Mouse (Mus musculus) forebrain, embryonic 12.5 days (tissue): ENCODE data around the gene Abhd14b. TPM values are rescaled to one million over a fixed set of nuclear protein-coding genes. Genes with fewer than 3 reads are reported as not detected.

Experiments
- ATAC-seq: fragments of 200-750 bp; cut with Nextera tagmentation; 2 replicates; pipeline ENCODE4 v1.8.0; 2017; ENCODE audit warnings: moderate TSS enrichment; ENCODE audit not compliant: low FRiP score
- H3K27ac ChIP-seq: fragments of 300-500 bp; sonication (generic); 2 replicates; pipeline ENCODE4 v1.5.1; 2016; ENCODE audit warnings: mild to moderate bottlenecking
- H3K27me3 ChIP-seq: fragments of 300-500 bp; sonication (generic); 2 replicates; pipeline ENCODE4 v1.6.1; 2016; ENCODE audit warnings: mild to moderate bottlenecking
- H3K36me3 ChIP-seq: fragments of 300-500 bp; sonication (generic); replicated peaks from 2 replicates; pipeline ENCODE4 v1.6.1; 2016; ENCODE audit warnings: mild to moderate bottlenecking
- H3K4me1 ChIP-seq: fragments of 300-500 bp; sonication (generic); 2 replicates; pipeline ENCODE4 v1.6.1; 2016
- H3K4me2 ChIP-seq: fragments of 300-500 bp; sonication (generic); 2 replicates; pipeline ENCODE4 v1.6.1; 2016; ENCODE audit warnings: mild to moderate bottlenecking, moderate library complexity
- H3K4me3 ChIP-seq: fragments of 300-500 bp; sonication (generic); replicated peaks from 2 replicates; pipeline ENCODE4 v1.5.1; 2016; ENCODE audit warnings: mild to moderate bottlenecking
- H3K9ac ChIP-seq: fragments of 300-500 bp; sonication (generic); 2 replicates; pipeline ENCODE4 v1.6.1; 2016; ENCODE audit warnings: mild to moderate bottlenecking
- H3K9me3 ChIP-seq: fragments of 300-500 bp; sonication (generic); 2 replicates; pipeline ENCODE4 v1.6.1; 2016
- WGBS: fragments of 180-500 bp; shearing (Covaris S2); methylation state at CpG from one replicate; pipeline ENCODE4 v1.1.7; 2016; 5-methylcytosine and 5-hydroxymethylcytosine counted together
- polyA plus RNA-seq: library from polyadenylated mRNA; unstranded; fragments of >200 nt; fragmentation: Nextera tagmentation; extraction: Ambion mirVana; gene quantifications from 2 replicates; pipeline ENCODE4 v1.2.1, GENCODE M21; 2016

Gene Abhd14b
- polyA plus RNA-seq, 1 experiment from 2014 or later, result 4.4 TPM

DNA sequence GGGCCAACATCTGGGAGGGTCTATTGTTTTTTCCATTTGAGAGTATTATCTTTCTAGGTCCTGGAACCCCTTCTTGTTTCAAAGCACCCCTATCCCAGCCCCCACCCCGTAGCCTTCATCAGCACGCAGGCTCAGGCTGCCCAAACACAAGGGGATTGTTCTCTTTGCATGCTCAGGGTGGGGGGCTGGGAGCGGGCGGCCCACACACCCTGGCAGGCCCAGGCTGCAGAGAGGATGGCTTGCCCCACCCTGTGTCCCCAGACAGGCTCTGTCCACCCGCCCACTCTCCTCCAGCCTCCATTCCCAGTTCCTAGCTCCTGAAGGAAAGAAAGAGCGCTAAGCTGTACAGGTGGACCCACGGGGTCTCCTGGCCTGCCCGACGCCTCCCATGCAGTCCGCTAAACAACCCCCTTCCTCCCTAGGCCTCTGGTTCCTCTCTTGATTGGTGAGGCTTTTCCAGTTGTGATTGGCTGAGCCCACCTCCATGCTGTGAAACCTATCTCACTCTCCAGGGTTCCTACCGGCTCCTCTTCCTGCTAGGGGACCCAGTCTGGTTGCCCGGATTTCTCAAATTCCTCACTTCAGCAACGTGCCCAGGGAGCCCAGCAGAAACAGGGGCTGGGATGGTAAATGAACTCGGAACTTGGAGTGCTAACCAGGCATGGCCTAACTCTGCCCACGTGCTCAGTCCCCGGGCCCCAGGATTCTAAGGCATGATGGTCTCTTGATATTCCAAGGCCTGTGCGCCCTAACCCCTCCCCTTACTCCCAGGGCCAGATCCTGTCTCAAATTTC lies 7.8 kb downstream of the Abhd14b start:
- Histone ChIP-seq H3K36me3 (peaks cover 27% of the 10 kb centered on the region), H3K27ac (peak overlapping the region; percentile 97), H3K27me3 (no peaks in the 10 kb centered on the region), H3K9ac (peak overlapping the region; percentile 92), H3K9me3 (no peaks in the 10 kb centered on the region), H3K4me1 (peaks cover 84% of the 10 kb centered on the region), H3K4me3 (peak overlapping the region; percentile 78), H3K4me2 (peak overlapping the region; percentile 96)
- WGBS, result 0% methylated on average over 17 of the region's 17 CpGs
- peak; percentile 36; the same call in 1 of the 2 replicates for ATAC-seq

DNA sequence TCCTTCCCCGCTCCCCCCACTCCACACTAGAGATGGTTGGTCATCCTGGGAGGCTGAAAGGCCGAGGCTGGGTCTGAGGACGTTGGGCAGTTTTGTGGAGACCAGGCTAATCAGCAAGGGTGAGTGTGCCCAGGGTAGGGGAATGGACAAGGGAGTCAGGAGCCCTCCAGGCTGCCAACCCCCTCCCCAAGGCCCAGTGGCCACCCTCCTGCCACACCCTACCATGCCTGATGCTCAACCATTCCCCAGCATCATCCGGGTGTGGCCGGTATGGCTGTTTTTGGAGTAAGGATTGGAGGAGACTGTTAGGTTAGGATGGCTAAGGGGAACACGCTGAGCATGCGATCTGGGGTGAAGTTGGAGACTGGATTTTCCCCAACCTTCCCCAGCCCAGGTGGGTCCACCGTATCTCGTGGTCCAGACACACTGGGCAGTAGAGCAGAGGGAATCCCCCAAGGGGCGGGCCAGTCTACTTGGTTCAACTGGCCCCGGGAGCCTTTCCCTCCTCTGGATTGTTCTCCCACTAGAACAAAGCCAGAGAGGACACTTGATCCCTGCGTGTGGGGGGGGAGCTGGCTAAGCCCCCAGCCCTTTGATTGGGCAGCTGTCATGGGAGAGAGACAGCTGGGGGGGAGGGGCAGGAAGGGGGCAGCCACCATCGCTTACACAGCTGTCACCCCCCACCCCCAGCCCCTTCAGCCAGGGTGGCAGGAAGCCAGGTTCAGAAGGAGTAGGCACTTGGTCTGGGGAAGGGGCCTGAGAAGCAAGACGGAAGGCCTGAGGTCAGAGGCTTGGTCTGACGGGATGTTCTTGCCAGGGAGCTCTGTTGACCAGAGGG lies 9.3 kb downstream of the Abhd14b start:
- WGBS, result 23% methylated on average over 15 of the region's 15 CpGs
- no peaks in the 10 kb centered on the region for H3K9me3 ChIP-seq
- no peaks in the 10 kb centered on the region for H3K27me3 ChIP-seq
- H3K27ac ChIP-seq, result peak overlapping the region; percentile 97
- H3K36me3 ChIP-seq, result peaks cover 41% of the 10 kb centered on the region
- peak overlapping the region; percentile 96 for H3K4me2 ChIP-seq
- H3K4me1 ChIP-seq, result peaks cover 78% of the 10 kb centered on the region
- H3K4me3 ChIP-seq, result peak overlapping the region; percentile 78
- H3K9ac ChIP-seq, result peak overlapping the region; percentile 92
- peak; percentile 3; the same call in 1 of the 2 replicates for ATAC-seq

DNA sequence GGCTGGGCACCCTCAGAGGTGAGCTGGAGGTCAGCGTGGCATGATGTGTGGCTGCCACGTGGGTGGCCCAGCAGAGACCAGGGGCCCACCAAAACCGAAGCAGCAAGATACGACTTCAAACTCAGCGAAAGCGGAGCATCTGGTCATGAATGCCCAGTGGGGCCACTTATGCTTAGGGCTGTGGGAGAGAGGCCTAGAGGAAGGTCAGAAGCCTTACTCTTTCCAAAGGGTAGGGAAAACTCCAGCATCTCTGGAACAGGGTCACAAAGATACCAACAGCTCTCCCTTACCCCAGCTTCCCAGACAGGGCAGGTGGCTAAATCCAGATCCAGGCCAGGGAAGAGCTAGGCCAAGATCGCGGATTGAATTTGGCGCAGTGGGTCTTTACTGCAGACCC lies 9.9 kb downstream of the Abhd14b start:
- H3K27ac ChIP-seq, result peak overlapping the region; percentile 97
- 37% methylated on average over 9 of the region's 9 CpGs for WGBS
- H3K4me1 ChIP-seq, result peaks cover 71% of the 10 kb centered on the region
- peak overlapping the region; percentile 78 for H3K4me3 ChIP-seq
- H3K9ac ChIP-seq, result peak overlapping the region; percentile 92
- ATAC-seq, result no peak
- peaks cover 3% of the 10 kb centered on the region; the same call in 1 of the 2 replicates for H3K27me3 ChIP-seq
- peak overlapping the region; percentile 96 for H3K4me2 ChIP-seq
- H3K9me3 ChIP-seq, result no peaks in the 10 kb centered on the region
- peaks cover 47% of the 10 kb centered on the region for H3K36me3 ChIP-seq

DNA sequence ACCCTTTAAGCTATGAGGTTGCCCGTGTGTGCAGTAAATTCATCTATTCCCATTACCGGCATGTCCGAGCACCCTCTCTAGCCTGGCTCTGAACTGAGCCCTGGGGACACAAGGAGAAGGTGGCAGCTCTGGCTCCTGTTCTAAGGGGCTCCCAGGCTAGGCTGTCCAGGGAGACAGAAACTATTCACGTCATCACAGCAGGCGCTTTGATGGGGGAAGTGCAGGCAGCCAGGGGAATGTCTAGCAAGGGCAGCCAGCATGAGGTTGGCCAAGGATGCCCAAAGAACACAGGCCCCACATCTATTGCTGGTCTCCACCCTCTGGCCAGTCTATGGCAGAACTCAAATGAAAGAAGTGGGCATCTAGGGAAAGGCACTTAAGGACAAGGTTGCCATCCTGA lies 10.7 kb downstream of the Abhd14b start:
- H3K4me1 ChIP-seq, result peaks cover 64% of the 10 kb centered on the region
- no peaks in the 10 kb centered on the region for H3K9me3 ChIP-seq
- peak overlapping the region; percentile 97 for H3K27ac ChIP-seq
- no peak for ATAC-seq
- 63% methylated on average over 5 of the region's 5 CpGs for WGBS
- peak overlapping the region; percentile 96 for H3K4me2 ChIP-seq
- peaks cover 5% of the 10 kb centered on the region; the same call in 1 of the 2 replicates for H3K27me3 ChIP-seq
- peak overlapping the region; percentile 92 for H3K9ac ChIP-seq
- H3K4me3 ChIP-seq, result peak overlapping the region; percentile 11; the same call in 1 of the 2 replicates
- peaks cover 54% of the 10 kb centered on the region for H3K36me3 ChIP-seq

DNA sequence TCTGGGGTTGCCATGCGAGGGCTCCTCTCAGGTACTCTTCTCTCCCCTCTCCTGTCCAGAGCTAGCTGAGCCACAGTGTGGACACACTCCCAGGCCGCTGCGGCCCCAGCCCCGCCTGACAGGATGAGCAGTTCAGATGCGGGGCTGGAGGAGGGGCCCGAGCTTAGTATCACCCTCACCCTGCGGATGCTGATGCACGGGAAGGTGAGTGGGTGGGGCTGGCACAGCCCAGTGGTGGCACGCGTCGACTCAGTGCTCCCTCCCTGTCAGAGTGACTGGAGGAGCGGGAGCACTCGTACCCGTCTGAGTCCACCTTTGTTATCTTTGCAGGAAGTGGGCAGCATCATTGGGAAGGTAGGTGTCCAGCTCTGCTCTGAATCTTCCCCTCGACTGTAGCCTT lies 12.7 kb downstream of the Abhd14b start:
- Histone ChIP-seq H3K27ac (no peak overlapping the region), H3K27me3 (peaks cover 14% of the 10 kb centered on the region), H3K4me3 (no peak overlapping the region), H3K4me1 (peaks cover 71% of the 10 kb centered on the region), H3K4me2 (no peak overlapping the region), H3K9me3 (no peaks in the 10 kb centered on the region), H3K9ac (no peak overlapping the region), H3K36me3 (peaks cover 71% of the 10 kb centered on the region)
- 86% methylated on average over 15 of the region's 15 CpGs for whole genome bisulfite sequencing
- no peak for ATAC-seq

DNA sequence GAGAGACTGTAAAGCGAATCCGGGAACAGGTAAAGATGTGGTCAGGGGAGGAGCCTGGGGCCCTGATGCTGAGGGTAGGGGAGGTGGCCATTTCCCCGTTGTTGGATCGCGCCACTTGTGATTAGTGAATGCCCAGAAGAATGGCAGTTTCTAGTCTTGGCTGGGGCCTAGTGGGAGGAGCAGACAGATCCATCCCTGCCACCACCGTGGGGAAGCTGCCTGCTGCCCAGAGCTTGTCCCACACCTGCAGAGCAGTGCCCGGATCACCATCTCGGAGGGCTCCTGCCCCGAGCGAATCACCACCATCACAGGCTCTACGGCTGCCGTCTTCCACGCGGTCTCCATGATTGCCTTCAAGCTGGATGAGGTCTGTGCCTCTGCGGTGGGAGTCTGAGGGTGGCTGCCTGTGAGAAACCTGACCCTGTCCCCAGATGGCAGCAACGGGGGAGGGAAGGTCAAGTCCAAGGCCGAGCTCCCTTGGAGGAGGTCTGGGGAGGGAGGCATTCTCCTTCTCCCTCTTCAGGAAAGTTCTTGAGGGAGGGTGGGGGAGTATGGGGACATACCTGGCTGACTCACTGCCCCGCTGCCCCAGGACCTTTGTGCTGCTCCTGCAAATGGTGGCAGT lies 13.3 kb downstream of the Abhd14b start:
- no peaks in the 10 kb centered on the region for H3K9me3 ChIP-seq
- ATAC-seq, result no peak
- WGBS, result 81% methylated on average over 18 of the region's 18 CpGs
- H3K27ac ChIP-seq, result no peak overlapping the region
- H3K4me3 ChIP-seq, result no peak overlapping the region
- peaks cover 71% of the 10 kb centered on the region for H3K4me1 ChIP-seq
- peaks cover 14% of the 10 kb centered on the region for H3K27me3 ChIP-seq
- peaks cover 73% of the 10 kb centered on the region for H3K36me3 ChIP-seq
- H3K9ac ChIP-seq, result no peak overlapping the region
- no peak overlapping the region for H3K4me2 ChIP-seq

DNA sequence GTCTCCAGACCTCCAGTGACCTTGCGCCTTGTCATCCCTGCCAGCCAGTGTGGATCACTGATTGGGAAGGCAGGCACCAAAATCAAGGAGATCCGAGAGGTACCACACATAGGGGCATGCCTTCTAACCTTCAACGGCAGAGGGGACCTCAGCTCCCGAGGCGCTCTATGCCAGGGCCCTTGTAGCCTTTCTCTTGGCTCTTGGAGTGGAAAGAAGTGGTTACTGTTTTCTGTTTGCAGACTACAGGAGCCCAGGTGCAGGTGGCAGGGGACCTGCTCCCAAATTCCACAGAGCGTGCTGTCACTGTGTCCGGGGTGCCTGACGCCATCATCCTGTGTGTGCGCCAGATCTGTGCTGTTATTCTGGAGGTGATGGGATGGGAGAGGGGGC lies 13.8 kb downstream of the Abhd14b start:
- Histone ChIP-seq H3K4me3 (no peak overlapping the region), H3K4me2 (no peak overlapping the region), H3K27ac (no peak overlapping the region), H3K36me3 (peaks cover 78% of the 10 kb centered on the region), H3K27me3 (peaks cover 19% of the 10 kb centered on the region), H3K4me1 (peaks cover 70% of the 10 kb centered on the region), H3K9me3 (no peaks in the 10 kb centered on the region), H3K9ac (no peak overlapping the region)
- 92% methylated on average over 9 of the region's 9 CpGs for WGBS
- no peak for ATAC-seq

DNA sequence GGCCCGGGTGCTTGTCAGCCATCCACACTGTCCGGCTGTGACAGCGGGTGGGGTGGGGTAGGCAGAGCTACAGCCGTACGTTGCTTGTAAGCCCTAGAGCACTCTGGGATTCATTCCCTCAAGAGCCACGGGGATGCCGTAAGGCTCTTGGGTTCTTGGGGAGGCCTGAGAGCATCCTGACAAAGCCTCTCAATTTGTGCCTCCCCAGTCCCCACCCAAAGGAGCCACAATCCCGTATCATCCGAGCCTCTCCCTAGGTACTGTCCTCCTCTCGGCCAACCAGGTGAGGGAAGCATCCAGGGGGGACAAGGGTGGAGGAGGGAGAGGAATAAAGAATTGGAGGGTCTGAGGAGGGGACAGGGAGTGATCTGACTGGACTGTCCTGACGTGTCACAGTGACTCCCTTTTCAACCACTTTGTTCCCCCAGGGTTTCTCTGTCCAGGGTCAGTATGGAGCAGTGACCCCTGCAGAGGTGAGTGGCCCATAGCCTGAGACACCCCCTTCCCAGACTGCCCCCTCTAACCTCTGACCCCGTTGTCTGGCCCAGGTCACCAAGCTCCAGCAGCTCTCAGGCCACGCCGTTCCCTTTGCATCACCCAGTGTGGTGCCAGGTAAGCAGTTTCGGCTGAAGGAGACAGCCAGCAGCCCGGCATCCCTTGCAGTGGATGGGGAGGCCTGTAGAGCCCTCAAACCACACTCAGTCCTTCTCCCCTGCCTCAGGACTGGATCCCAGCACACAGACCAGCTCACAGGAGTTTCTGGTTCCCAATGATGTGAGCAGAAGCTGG lies 14.6 kb downstream of the Abhd14b start:
- peaks cover 19% of the 10 kb centered on the region for H3K27me3 ChIP-seq
- 80% methylated on average over 16 of the region's 16 CpGs for WGBS
- peaks cover 62% of the 10 kb centered on the region for H3K4me1 ChIP-seq
- H3K9me3 ChIP-seq, result no peaks in the 10 kb centered on the region
- no peak overlapping the region for H3K27ac ChIP-seq
- no peak overlapping the region for H3K9ac ChIP-seq
- no peak for ATAC-seq
- H3K4me2 ChIP-seq, result no peak overlapping the region
- H3K4me3 ChIP-seq, result no peak overlapping the region
- peaks cover 78% of the 10 kb centered on the region for H3K36me3 ChIP-seq

DNA sequence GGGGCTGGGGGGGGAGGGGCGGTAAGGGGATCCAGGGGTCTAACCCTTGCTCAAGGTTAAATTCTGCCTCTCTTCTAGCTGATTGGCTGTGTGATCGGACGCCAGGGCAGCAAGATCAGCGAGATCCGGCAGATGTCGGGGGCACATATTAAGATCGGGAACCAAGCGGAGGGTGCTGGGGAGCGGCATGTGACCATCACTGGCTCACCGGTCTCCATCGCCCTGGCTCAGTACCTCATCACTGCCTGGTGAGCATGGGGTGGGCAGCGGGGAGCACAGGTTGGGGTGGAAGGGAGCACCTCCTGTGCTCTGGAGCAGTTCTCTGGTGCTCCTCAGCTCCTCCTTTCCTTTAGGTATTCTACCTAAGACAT lies 15.2 kb downstream of the Abhd14b start:
- Histone ChIP-seq H3K4me2 (no peak overlapping the region), H3K27ac (no peak overlapping the region), H3K27me3 (peaks cover 19% of the 10 kb centered on the region), H3K4me1 (peaks cover 57% of the 10 kb centered on the region), H3K9ac (no peak overlapping the region), H3K9me3 (no peaks in the 10 kb centered on the region), H3K4me3 (no peak overlapping the region), H3K36me3 (peaks cover 72% of the 10 kb centered on the region)
- 90% methylated on average over 12 of the region's 12 CpGs for WGBS
- ATAC-seq, result no peak

DNA sequence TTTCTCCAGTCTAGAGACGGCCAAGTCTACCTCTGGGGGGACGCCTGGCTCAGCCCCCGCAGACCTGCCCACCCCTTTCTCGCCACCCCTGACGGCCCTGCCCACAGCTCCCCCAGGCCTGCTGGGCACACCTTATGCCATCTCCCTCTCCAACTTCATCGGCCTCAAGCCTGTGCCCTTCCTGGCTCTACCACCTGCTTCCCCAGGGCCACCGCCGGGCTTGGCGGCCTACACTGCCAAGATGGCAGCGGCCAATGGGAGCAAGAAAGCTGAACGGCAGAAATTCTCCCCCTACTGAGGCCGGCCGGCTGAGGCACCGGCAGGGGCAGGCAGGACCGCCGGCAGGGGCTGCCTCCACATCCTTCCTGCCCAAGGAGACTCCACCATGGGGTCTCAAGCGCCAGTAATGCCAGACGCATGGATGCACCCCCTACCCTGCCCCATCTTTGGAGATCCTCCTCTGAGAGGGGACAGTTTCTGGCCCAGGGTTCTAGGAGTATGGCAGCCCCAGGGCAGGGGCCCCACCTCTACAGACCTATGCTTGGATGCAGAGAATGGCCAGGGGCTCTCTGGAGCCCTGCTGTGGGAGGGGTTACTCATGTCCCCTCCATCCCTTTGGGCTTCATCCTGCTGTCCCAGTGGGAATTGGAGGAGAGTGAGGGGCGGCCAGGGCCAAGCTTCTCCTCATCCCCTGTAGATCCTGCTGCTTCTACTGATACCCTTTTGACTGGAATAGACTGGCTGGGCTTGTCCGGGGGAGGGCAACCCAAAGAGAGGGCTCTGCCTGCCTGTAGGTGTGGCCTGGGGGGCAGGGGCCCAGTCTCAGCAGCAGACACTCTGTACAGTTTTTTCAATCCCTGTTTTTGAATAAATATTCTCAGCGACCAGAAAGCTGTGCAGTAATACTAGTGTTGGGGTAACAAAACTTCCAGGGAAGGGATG lies 16.1 kb downstream of the Abhd14b start:
- 80% methylated on average over 21 of the region's 21 CpGs for WGBS
- ATAC-seq, result no peak
- no peak overlapping the region for H3K4me2 ChIP-seq
- H3K9ac ChIP-seq, result no peak overlapping the region
- H3K4me1 ChIP-seq, result peaks cover 47% of the 10 kb centered on the region
- no peaks in the 10 kb centered on the region for H3K9me3 ChIP-seq
- no peak overlapping the region for H3K27ac ChIP-seq
- no peak overlapping the region for H3K4me3 ChIP-seq
- H3K36me3 ChIP-seq, result peaks cover 63% of the 10 kb centered on the region
- H3K27me3 ChIP-seq, result peaks cover 19% of the 10 kb centered on the region
